Mouse (Mus musculus): Measurements from ENCODE around the gene Mboat7.

GRCm38 (mm10) chr7:3643412-3643811 is 49.9 kb downstream of the Mboat7 start:
- no peak for TF ChIP-seq CHD2 (IDR thresholded peaks at IDR 0.05; ENCODE audit: low read depth, low read length)
- no peak for TF ChIP-seq ZC3H11A (IDR thresholded peaks at IDR 0.05; ENCODE audit: borderline replicate concordance, low read depth, low read length)
- TF ChIP-seq HCFC1 (IDR thresholded peaks at IDR 0.05; ENCODE audit: borderline replicate concordance, insufficient read depth, low read length) = no peak
